Mouse (Mus musculus): ENCODE data around the gene Prps1.

DNA sequence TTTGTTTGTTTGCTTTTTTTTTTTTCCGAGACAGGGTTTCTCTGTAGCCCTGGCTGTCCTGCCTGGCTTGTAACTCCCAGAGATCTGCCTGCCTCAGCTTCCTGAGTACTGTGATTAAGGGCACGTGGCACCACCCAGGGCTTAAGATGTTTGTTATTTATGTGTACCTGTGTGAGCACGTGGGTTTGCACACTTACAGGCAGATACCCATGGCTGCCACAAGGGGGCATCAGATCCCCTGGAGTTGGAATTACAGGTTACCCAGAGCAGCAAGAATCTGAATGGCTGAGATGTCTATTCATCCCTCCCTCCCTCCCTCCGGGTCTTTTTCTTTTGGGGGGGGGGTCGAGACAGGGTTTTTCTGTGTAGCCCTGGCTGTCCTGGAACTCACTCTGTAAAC is 22.8 kb downstream of the Prps1 start:
- TF ChIP-seq CTCF (IDR thresholded peaks at IDR 0.05; ENCODE audit: insufficient read depth, low read depth, low read length) (no peak), POLR2A (IDR thresholded peaks at IDR 0.05; ENCODE audit: insufficient read depth, low read depth, low read length) (no peak)
